8 mouse cellular contexts compared by ENCODE assay signal in genomic region chr8:46617690-46618620, GRCm38 (mm10). TPM values are rescaled to one million over a fixed set of nuclear protein-coding genes. Genes with fewer than 3 reads are reported as not detected.
DNase-seq lines count a peak whose midpoint lies in the region; ATAC-seq lines count a peak whose summit lies in the region.

No protein-coding gene starts in this region.

- ATAC-seq in heart, embryonic 11.5 days (replicated peaks; ENCODE audit: insufficient number of reproducible peaks, low FRiP score, low TSS enrichment), result peak; percentile 41
- no peak; the same call in none of the 2 replicates for ATAC-seq in forebrain, embryonic 11.5 days (replicated peaks; ENCODE audit: low FRiP score)
- no peak; the same call in 1 of the 2 replicates for ATAC-seq in midbrain, embryonic 11.5 days (ENCODE audit: low FRiP score)

- H3K27me3 ChIP-seq in heart, embryonic 11.5 days (ENCODE audit: control insufficient read depth, insufficient read depth, low read length), result no peaks in the 10 kb centered on the region
- no peaks in the 10 kb centered on the region for H3K27me3 ChIP-seq in forebrain, embryonic 11.5 days (ENCODE audit: control insufficient read depth, insufficient read depth, low read length)
- no peaks in the 10 kb centered on the region for H3K27me3 ChIP-seq in limb, embryonic 10.5 days (ENCODE audit: low read depth, poor library complexity, severe bottlenecking)
- no peaks in the 10 kb centered on the region for H3K27me3 ChIP-seq in midbrain, embryonic 11.5 days (ENCODE audit: control insufficient read depth, insufficient read depth, low read length)

- intact Hi-C loops in left cerebral cortex, postnatal 4 days (cut with DNase I), result no loop called here

- H3K9ac ChIP-seq in heart, embryonic 11.5 days (ENCODE audit: low read depth, low read length), result peak overlapping the region; percentile 87
- H3K9ac ChIP-seq in forebrain, embryonic 11.5 days (ENCODE audit: low read length), result peak overlapping the region; percentile 91
- H3K9ac ChIP-seq in midbrain, embryonic 11.5 days (ENCODE audit: low read length), result peak overlapping the region; percentile 92

- peaks cover 8% of the 10 kb centered on the region for H3K4me1 ChIP-seq in heart, embryonic 11.5 days (ENCODE audit: control insufficient read depth, insufficient read depth, low read length)
- peaks cover 4% of the 10 kb centered on the region; the same call in 1 of the 2 replicates for H3K4me1 ChIP-seq in forebrain, embryonic 11.5 days (replicated peaks; ENCODE audit: control insufficient read depth, insufficient read depth, low read length)
- H3K4me1 ChIP-seq in limb, embryonic 10.5 days, result peaks cover 31% of the 10 kb centered on the region
- peaks cover 21% of the 10 kb centered on the region for H3K4me1 ChIP-seq in midbrain, embryonic 11.5 days (ENCODE audit: control insufficient read depth, insufficient read depth, low read length)

- peak overlapping the region; percentile 92 for H3K4me2 ChIP-seq in heart, embryonic 11.5 days
- peak overlapping the region; percentile 90 for H3K4me2 ChIP-seq in forebrain, embryonic 11.5 days (ENCODE audit: low read depth, low read length, severe bottlenecking)
- H3K4me2 ChIP-seq in midbrain, embryonic 11.5 days, result peak overlapping the region; percentile 96

- peak overlapping the region; percentile 81 for H3K4me3 ChIP-seq in heart, embryonic 11.5 days (ENCODE audit: low read depth, low read length)
- peak overlapping the region; percentile 85 for H3K4me3 ChIP-seq in forebrain, embryonic 11.5 days (ENCODE audit: low read depth, low read length)
- H3K4me3 ChIP-seq in limb, embryonic 10.5 days, result peak overlapping the region; percentile 77
- peak overlapping the region; percentile 77 for H3K4me3 ChIP-seq in midbrain, embryonic 11.5 days (ENCODE audit: low read depth, low read length)

- DNase-seq in heart, adult 9 months (ENCODE audit: low spot score in 2 of 2), result no peak
- DNase-seq in MEL-GATA-1-ER (ENCODE audit: extremely low read depth, low read depth), result peak; percentile 37
- DNase-seq in forebrain, embryonic 11.5 days (ENCODE audit: low spot score), result no peak
- DNase-seq in limb, embryonic 10.5 days (ENCODE audit: low spot score), result peak; percentile 43
- DNase-seq in midbrain, embryonic 11.5 days (ENCODE audit: low spot score, missing footprints), result peak; percentile 93
- peak; percentile 6 to 50 for DNase-seq in thymus, postnatal 10 days (ENCODE audit: low spot score in 2 of 2)
- no peak for DNase-seq in left cerebral cortex, postnatal 4 days

- H3K36me3 ChIP-seq in heart, embryonic 11.5 days (ENCODE audit: control insufficient read depth, insufficient read depth, low read length), result no peaks in the 10 kb centered on the region
- no peaks in the 10 kb centered on the region for H3K36me3 ChIP-seq in forebrain, embryonic 11.5 days (ENCODE audit: control insufficient read depth, insufficient read depth, low read length)
- peaks cover 9% of the 10 kb centered on the region; the same call in 1 of the 2 replicates for H3K36me3 ChIP-seq in limb, embryonic 10.5 days
- no peaks in the 10 kb centered on the region for H3K36me3 ChIP-seq in midbrain, embryonic 11.5 days (ENCODE audit: control insufficient read depth, insufficient read depth, low read length)

- under 1% methylated on average over 38 of the region's 38 CpGs for WGBS in heart, embryonic 11.5 days (ENCODE audit: insufficient replicate concordance)
- WGBS in forebrain, embryonic 11.5 days, result 0% methylated on average over 38 of the region's 38 CpGs
- WGBS in limb, embryonic 10.5 days, result under 1% methylated on average over 38 of the region's 38 CpGs
- under 1% methylated on average over 38 of the region's 38 CpGs for WGBS in midbrain, embryonic 11.5 days

- no peaks in the 10 kb centered on the region for H3K9me3 ChIP-seq in heart, embryonic 11.5 days (replicated peaks; ENCODE audit: control insufficient read depth, low read length)
- H3K9me3 ChIP-seq in forebrain, embryonic 11.5 days (ENCODE audit: control insufficient read depth, low read length), result no peaks in the 10 kb centered on the region
- H3K9me3 ChIP-seq in limb, embryonic 10.5 days (replicated peaks), result no peaks in the 10 kb centered on the region
- H3K9me3 ChIP-seq in midbrain, embryonic 11.5 days (ENCODE audit: control insufficient read depth, low read length), result no peaks in the 10 kb centered on the region

- peak overlapping the region; percentile 88 for H3K27ac ChIP-seq in heart, embryonic 11.5 days (ENCODE audit: low read depth, low read length)
- H3K27ac ChIP-seq in forebrain, embryonic 11.5 days (ENCODE audit: low read depth, low read length), result peak overlapping the region; percentile 86
- H3K27ac ChIP-seq in limb, embryonic 10.5 days, result peak overlapping the region; percentile 94
- H3K27ac ChIP-seq in midbrain, embryonic 11.5 days (ENCODE audit: low read depth, low read length), result peak overlapping the region; percentile 67

RNA-seq across cellular contexts. Expression of gene Casp3, which starts 0.9 kb away (rescaled TPM):
- 49.2 and 59.2 TPM in 2 replicates for polyA plus RNA-seq in heart, embryonic 11.5 days (2014; fragmentation: Nextera tagmentation; extraction: Ambion mirVana)
- polyA plus RNA-seq in forebrain, embryonic 11.5 days (2014; fragmentation: Nextera tagmentation; extraction: Ambion mirVana), result 136 and 144 TPM in 2 replicates
- 128 and 145 TPM in 2 replicates for polyA plus RNA-seq in limb, embryonic 10.5 days (2016; fragmentation: Nextera tagmentation; extraction: Ambion mirVana)
- 151 and 165 TPM in 2 replicates for polyA plus RNA-seq in midbrain, embryonic 11.5 days (2014; fragmentation: Nextera tagmentation; extraction: Ambion mirVana)
- total RNA-seq in left cerebral cortex, postnatal 4 days (2021), result 100 to 1,000 TPM; 215 to 241 TPM

RNA-seq across cellular contexts. Expression of gene Primpol, which starts 0.9 kb away (rescaled TPM):
- polyA plus RNA-seq in heart, embryonic 11.5 days (2014; fragmentation: Nextera tagmentation; extraction: Ambion mirVana), result 9.7 and 10.8 TPM in 2 replicates
- polyA plus RNA-seq in forebrain, embryonic 11.5 days (2014; fragmentation: Nextera tagmentation; extraction: Ambion mirVana), result 7.9 and 14.9 TPM in 2 replicates
- 8.9 and 11.4 TPM in 2 replicates for polyA plus RNA-seq in limb, embryonic 10.5 days (2016; fragmentation: Nextera tagmentation; extraction: Ambion mirVana)
- polyA plus RNA-seq in midbrain, embryonic 11.5 days (2014; fragmentation: Nextera tagmentation; extraction: Ambion mirVana), result 8.6 and 11.6 TPM in 2 replicates
- 1 to 10 TPM; 7.6 to 8.2 TPM for total RNA-seq in left cerebral cortex, postnatal 4 days (2021)

Comparison
In these comparisons a context has a peak if more than half of its experiments do, and no peak if none do; other contexts are left out.
1. DNase-seq: peak in MEL-GATA-1-ER (single experiment), limb, embryonic 10.5 days (single experiment), midbrain, embryonic 11.5 days (single experiment) and thymus, postnatal 10 days (2 of 2); none in heart, adult 9 months (0 of 2), forebrain, embryonic 11.5 days (single experiment) and left cerebral cortex, postnatal 4 days (single experiment).
2. Peak in every context shown above with its lines, with median percentiles within 50 percentile points of each other: H3K27ac ChIP-seq, H3K4me2 ChIP-seq, H3K4me3 ChIP-seq and H3K9ac ChIP-seq.